Mouse (Mus musculus): Measurements from ENCODE around the gene 2700081O15Rik. TPM values are rescaled to one million over a fixed set of nuclear protein-coding genes. Genes with fewer than 3 reads are reported as not detected.
A peak's percentile ranks its signal among the peaks of the same experiment; 100 is the strongest.

The 2700081O15Rik gene
- polyA plus RNA-seq, 1 experiment: 26.2 TPM

DNA sequence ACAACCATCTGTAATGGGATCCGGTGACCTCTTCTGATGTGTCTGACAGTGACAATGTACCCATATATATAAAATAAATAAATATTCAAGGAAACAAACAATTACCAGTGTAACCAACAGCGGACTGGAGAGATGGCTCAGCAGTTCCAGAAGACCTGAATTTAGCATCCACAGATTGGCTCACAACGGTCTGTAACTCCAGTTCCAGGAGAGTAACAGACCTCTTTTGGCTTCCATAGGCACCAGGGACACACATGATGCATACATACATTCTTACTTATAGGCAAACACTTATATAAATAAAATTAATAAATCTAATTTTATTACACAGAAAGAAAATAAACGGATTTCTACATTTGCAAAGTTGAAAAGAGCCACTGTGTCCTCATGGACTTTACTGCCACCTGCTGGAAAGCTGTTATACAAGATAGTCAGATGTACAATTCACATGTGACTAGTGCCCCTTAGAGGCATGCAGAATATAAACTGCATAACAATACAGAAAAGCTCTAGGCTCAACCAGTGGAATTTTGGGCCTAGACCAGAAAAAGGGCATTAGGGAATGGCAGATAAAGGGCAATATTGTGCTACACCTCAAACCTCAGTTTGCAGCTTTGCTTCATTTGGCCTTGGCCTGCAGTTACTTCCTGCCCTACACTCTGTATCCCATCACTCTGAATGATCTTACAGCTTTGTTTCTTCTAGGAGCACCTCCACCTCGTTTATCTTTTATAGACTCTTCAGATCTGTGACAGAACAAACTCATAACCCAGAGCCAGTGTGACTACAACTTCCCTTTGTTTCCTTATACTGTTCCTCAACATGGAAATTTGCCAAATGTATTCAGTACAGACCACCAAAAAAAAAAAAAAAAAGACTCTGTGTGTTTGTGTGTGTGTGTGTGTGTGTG lies 18.9 kb downstream of the 2700081O15Rik start:
- H3K4me1 ChIP-seq (ENCODE audit: control insufficient read depth, insufficient read depth, low read length): no peaks in the 10 kb centered on the region; the same call in 1 of the 2 replicates
- no peak for DNase-seq
- H3K4me3 ChIP-seq (replicated peaks; ENCODE audit: extremely low read depth, low read depth, low read length): no peak overlapping the region
- 59% methylated on average over 5 of the region's 5 CpGs for WGBS
- peak; percentile 52; the same call in 1 of the 2 replicates for TF ChIP-seq CTCF (IDR thresholded peaks at IDR 0.05; ENCODE audit: insufficient read depth, low read length)
- TF ChIP-seq POLR2A (IDR thresholded peaks at IDR 0.05; ENCODE audit: borderline replicate concordance, extremely low read depth, low read depth, low read length): no peak

DNA sequence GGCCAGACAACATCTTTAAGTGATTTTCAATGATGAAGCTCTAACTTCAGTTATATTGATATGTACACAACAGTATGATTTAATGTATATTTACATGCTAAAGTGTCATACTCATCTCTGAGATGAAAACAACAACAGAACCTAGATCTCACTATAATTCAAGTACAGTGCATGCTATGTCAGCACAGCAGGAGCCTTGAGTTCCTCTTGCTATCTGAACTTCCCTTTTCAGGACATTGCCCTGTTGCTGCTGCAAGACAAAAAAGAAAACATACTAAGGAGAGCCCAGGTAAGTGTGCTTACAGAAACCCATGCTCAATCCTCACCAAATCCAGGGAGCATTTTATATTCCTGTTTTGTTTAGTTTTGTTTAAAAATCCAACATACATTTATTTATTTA lies 20.9 kb downstream of the 2700081O15Rik start:
- H3K4me1 ChIP-seq (ENCODE audit: control insufficient read depth, insufficient read depth, low read length): no peaks in the 10 kb centered on the region; the same call in 1 of the 2 replicates
- no peak for DNase-seq
- no peak overlapping the region for H3K4me3 ChIP-seq (replicated peaks; ENCODE audit: extremely low read depth, low read depth, low read length)
- TF ChIP-seq CTCF (IDR thresholded peaks at IDR 0.05; ENCODE audit: insufficient read depth, low read length) (no peak), POLR2A (IDR thresholded peaks at IDR 0.05; ENCODE audit: borderline replicate concordance, extremely low read depth, low read depth, low read length) (no peak)

DNA sequence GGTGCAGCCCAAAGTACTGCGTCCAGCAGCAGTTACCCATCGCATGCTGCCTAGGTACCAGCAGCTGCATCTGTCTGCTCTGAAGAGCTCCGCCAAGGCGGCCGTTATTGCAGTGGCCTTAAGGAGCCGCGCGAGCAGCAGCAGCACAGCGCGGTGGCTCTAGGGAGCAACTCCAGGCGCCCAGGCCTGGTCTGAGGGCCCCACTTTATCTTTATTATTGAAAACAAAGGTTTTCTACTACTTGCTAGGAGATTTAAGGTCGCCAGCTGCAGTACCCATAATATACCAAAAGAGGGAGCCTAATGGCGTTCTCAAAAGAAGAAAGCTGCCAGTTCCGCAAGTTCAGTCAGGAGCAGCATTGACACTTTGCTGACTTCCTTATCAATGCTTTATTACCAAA lies 24.1 kb downstream of the 2700081O15Rik start:
- TF ChIP-seq CTCF (IDR thresholded peaks at IDR 0.05; ENCODE audit: insufficient read depth, low read length) (peak; percentile 26; the same call in 1 of the 2 replicates), POLR2A (IDR thresholded peaks at IDR 0.05; ENCODE audit: borderline replicate concordance, extremely low read depth, low read depth, low read length) (no peak)
- Histone ChIP-seq H3K4me1 (ENCODE audit: control insufficient read depth, insufficient read depth, low read length) (peaks cover 4% of the 10 kb centered on the region; the same call in 1 of the 2 replicates), H3K4me3 (replicated peaks; ENCODE audit: extremely low read depth, low read depth, low read length) (no peak overlapping the region)
- 50% methylated on average over 14 of the region's 14 CpGs for WGBS
- peak; percentile 56 for DNase-seq

DNA sequence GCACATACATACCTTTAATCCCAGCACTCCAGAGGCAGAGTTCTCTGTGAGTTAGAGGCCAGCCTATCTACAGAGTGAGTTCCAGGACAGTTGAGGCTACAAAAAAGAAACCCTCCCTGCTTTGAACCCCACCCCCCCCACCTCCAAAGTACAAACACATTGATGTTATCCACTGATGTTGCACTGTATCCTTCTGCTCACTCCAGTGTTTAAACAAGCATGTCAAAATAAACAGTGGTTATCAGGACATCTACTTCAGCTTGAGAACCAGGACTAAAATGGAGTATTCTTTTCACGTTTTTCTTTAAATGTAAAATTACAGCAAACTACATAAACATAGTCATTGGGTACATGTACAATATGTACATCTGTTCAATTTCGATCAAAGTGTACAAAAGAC lies 27.7 kb downstream of the 2700081O15Rik start:
- H3K4me3 ChIP-seq (replicated peaks; ENCODE audit: extremely low read depth, low read depth, low read length): no peak overlapping the region
- 58% methylated on average over 2 of the region's 2 CpGs for WGBS
- TF ChIP-seq POLR2A (IDR thresholded peaks at IDR 0.05; ENCODE audit: borderline replicate concordance, extremely low read depth, low read depth, low read length): no peak
- TF ChIP-seq CTCF (IDR thresholded peaks at IDR 0.05; ENCODE audit: insufficient read depth, low read length): no peak
- peaks cover 4% of the 10 kb centered on the region; the same call in 1 of the 2 replicates for H3K4me1 ChIP-seq (ENCODE audit: control insufficient read depth, insufficient read depth, low read length)
- no peak for DNase-seq

DNA sequence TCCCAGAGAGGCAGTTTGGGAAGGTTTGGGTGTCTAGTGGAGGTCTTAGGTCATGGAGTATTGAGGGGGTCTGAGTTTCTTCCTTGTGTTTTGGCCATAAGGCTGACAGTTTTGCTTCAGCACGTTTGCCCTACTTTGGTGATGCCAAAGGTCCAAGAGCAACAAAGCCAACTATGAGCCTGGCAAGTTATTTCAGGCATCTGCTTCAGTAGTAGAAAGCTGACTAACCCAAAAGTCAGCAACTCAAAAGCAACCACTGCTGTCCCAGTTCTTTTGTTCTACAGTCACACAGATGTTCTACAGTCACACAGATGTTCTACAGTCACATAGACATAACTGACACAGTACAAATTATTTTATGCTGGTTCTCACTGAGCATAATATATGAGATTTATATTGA lies 28.2 kb downstream of the 2700081O15Rik start:
- no peak overlapping the region for H3K4me3 ChIP-seq (replicated peaks; ENCODE audit: extremely low read depth, low read depth, low read length)
- WGBS: 59% methylated on average over 1 of the region's 1 CpGs
- no peak for DNase-seq
- H3K4me1 ChIP-seq (ENCODE audit: control insufficient read depth, insufficient read depth, low read length): peaks cover 4% of the 10 kb centered on the region; the same call in 1 of the 2 replicates
- no peak for TF ChIP-seq CTCF (IDR thresholded peaks at IDR 0.05; ENCODE audit: insufficient read depth, low read length)
- TF ChIP-seq POLR2A (IDR thresholded peaks at IDR 0.05; ENCODE audit: borderline replicate concordance, extremely low read depth, low read depth, low read length): no peak

DNA sequence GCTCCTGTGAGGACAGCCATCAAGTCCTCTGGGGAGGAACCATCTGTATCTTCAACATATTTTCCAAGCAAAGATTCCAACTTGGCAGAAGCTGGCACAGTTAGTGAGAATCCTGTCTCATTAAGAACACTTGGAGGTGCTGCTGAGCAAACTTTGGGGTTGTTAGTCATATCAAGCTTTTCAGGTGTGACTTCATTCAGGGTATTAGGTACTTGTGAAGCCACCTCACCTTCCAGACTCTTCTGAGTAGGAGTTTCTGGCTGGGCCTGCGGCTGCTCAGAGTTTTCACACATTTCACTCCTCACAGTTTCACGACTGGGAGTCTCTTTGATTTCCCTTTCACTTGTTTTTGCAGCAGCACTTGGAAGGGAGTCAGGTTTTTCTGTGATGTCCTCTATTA lies 39.4 kb downstream of the 2700081O15Rik start:
- TF ChIP-seq POLR2A (IDR thresholded peaks at IDR 0.05; ENCODE audit: borderline replicate concordance, extremely low read depth, low read depth, low read length) (no peak), CTCF (IDR thresholded peaks at IDR 0.05; ENCODE audit: insufficient read depth, low read length) (no peak)
- DNase-seq: no peak
- Histone ChIP-seq H3K4me3 (replicated peaks; ENCODE audit: extremely low read depth, low read depth, low read length) (no peak overlapping the region), H3K4me1 (ENCODE audit: control insufficient read depth, insufficient read depth, low read length) (no peaks in the 10 kb centered on the region; the same call in 1 of the 2 replicates)
- WGBS: 45% methylated on average over 2 of the region's 2 CpGs

DNA sequence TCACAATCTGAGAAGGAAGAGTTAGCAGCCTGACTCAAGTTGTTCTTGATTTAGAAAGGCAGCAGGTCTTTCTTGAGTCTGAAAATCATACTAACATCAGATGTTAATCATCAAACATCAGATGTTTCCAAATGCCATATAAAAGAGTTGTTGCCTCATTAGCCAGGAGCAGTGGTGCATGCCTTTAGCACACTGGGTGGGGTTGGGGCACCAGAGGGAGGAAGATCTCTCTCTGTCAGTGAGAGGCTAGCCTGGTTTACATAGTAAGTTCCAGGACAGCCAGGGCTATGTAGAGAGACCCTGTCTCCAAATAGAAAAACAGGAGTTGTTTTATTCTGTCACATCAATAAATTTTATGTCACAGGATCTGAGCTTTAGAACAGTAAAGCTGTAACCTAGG lies 41.5 kb downstream of the 2700081O15Rik start:
- no peak overlapping the region for H3K4me3 ChIP-seq (replicated peaks; ENCODE audit: extremely low read depth, low read depth, low read length)
- DNase-seq: no peak
- no peaks in the 10 kb centered on the region; the same call in 1 of the 2 replicates for H3K4me1 ChIP-seq (ENCODE audit: control insufficient read depth, insufficient read depth, low read length)
- TF ChIP-seq CTCF (IDR thresholded peaks at IDR 0.05; ENCODE audit: insufficient read depth, low read length) (no peak), POLR2A (IDR thresholded peaks at IDR 0.05; ENCODE audit: borderline replicate concordance, extremely low read depth, low read depth, low read length) (no peak)

DNA sequence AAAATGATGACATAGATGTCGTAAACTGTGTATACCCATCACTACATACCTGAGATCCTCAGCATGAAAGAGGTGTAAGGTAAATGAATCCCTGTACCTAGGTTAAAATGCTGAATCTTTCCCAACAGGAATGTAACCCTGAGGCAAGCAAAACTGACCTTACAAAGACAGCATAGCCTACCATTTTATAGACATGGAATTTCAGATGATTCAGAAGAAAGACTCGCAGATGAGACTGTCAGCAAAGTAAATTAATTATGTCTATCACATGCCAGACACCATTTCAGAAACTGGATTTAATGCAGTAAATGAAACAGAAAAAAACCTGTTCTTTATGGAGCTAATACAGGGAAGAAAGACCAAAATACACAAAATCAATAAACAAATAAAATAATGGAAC lies 41.9 kb downstream of the 2700081O15Rik start:
- 80% methylated on average over 2 of the region's 2 CpGs for WGBS
- TF ChIP-seq POLR2A (IDR thresholded peaks at IDR 0.05; ENCODE audit: borderline replicate concordance, extremely low read depth, low read depth, low read length) (no peak), CTCF (IDR thresholded peaks at IDR 0.05; ENCODE audit: insufficient read depth, low read length) (no peak)
- no peak for DNase-seq
- no peaks in the 10 kb centered on the region; the same call in 1 of the 2 replicates for H3K4me1 ChIP-seq (ENCODE audit: control insufficient read depth, insufficient read depth, low read length)
- H3K4me3 ChIP-seq (replicated peaks; ENCODE audit: extremely low read depth, low read depth, low read length): no peak overlapping the region

DNA sequence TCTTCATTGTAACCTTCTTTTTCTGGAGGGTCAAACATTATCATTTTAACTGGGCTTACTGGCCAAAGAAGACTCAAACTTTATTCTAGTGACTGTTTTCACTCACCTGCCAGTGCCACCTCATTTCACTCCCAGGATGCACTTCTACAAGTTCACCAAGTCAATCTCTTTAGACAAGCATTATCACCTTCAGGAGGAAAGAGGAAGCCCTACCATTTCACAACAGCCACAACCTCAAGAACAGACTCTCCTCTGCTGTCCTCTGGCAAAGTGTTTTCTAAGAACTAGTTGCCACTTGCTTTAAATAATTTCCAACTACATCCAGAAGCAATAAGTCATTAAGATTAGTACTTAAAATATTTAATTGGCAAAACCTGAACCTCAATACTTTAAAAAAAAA lies 50.5 kb downstream of the 2700081O15Rik start:
- TF ChIP-seq CTCF (IDR thresholded peaks at IDR 0.05; ENCODE audit: insufficient read depth, low read length) (no peak), POLR2A (IDR thresholded peaks at IDR 0.05; ENCODE audit: borderline replicate concordance, extremely low read depth, low read depth, low read length) (no peak)
- H3K4me3 ChIP-seq (replicated peaks; ENCODE audit: extremely low read depth, low read depth, low read length): no peak overlapping the region
- DNase-seq: no peak
- H3K4me1 ChIP-seq (ENCODE audit: control insufficient read depth, insufficient read depth, low read length): no peaks in the 10 kb centered on the region; the same call in none of the 2 replicates

DNA sequence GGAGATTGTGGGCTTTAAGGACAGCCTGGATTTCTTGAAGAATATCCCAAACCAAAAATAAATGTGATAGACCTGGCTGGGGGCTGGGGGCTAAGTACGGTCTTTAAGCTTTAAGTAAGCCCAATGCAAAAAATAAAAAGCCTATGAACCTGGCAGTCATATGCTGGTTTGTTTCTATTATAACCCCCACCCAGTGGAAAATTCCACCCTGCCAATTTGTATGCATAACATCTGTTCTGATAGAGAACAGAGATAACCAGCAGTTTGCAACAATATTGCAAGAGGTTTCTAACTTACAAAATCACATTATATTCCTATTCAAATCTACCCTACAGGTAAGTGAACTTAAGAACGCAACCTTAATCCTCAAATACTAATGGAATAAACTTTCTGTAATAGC lies 53.2 kb downstream of the 2700081O15Rik start:
- WGBS: 58% methylated on average over 2 of the region's 2 CpGs
- Histone ChIP-seq H3K4me3 (replicated peaks; ENCODE audit: extremely low read depth, low read depth, low read length) (no peak overlapping the region), H3K4me1 (ENCODE audit: control insufficient read depth, insufficient read depth, low read length) (no peaks in the 10 kb centered on the region; the same call in none of the 2 replicates)
- DNase-seq: no peak
- no peak for TF ChIP-seq CTCF (IDR thresholded peaks at IDR 0.05; ENCODE audit: insufficient read depth, low read length)
- TF ChIP-seq POLR2A (IDR thresholded peaks at IDR 0.05; ENCODE audit: borderline replicate concordance, extremely low read depth, low read depth, low read length): no peak

Other genes with a start within 250 kb of the 2700081O15Rik start
- 74.5 and 82.0 TPM in 2 replicates for gene Otub1, start 211.3 kb upstream of the 2700081O15Rik start, polyA plus RNA-seq (2012; rRNA removed)
- 984 and 1,290 TPM in 2 replicates for gene Cox8a, start 200.0 kb upstream of the 2700081O15Rik start, polyA plus RNA-seq (2012; rRNA removed)
- gene Naa40, start 176.4 kb upstream of the 2700081O15Rik start, polyA plus RNA-seq (2012; rRNA removed): 14.9 and 18.5 TPM in 2 replicates
- gene Rcor2, start 150.3 kb upstream of the 2700081O15Rik start, polyA plus RNA-seq (2012; rRNA removed): 1.7 and 3.3 TPM in 2 replicates
- 68.6 and 94.1 TPM in 2 replicates for gene Mark2, start 75.8 kb upstream of the 2700081O15Rik start, polyA plus RNA-seq (2012; rRNA removed)
- 19.0 and 19.3 TPM in 2 replicates for gene Spindoc, start 34.6 kb upstream of the 2700081O15Rik start, polyA plus RNA-seq (2012; rRNA removed)
- gene Rtn3, start 65.7 kb downstream of the 2700081O15Rik start, polyA plus RNA-seq (2012; rRNA removed): 106 and 107 TPM in 2 replicates
- 15.4 and 24.5 TPM in 2 replicates for gene Atl3, start 76.4 kb downstream of the 2700081O15Rik start, polyA plus RNA-seq (2012; rRNA removed)
- gene Pla2g16, start 139.8 kb downstream of the 2700081O15Rik start, polyA plus RNA-seq (2012; rRNA removed): 15.1 and 19.0 TPM in 2 replicates
- gene Lgals12, start 189.6 kb downstream of the 2700081O15Rik start, polyA plus RNA-seq (2012; rRNA removed): 3.2 and 6.0 TPM in 2 replicates
- 0.15 and 0.40 TPM in 2 replicates for gene Hrasls5, start 194.9 kb downstream of the 2700081O15Rik start, polyA plus RNA-seq (2012; rRNA removed)

Data from lung, adult 2 months (tissue).